Comparison of ENCODE assay signal across 21 mouse cellular contexts in genomic region chrX:77611938-77612337, GRCm38 (mm10).
"Had no signal": no experiment of that assay in that cellular context is flagged by ENCODE, and none has a peak within 500 bp of the region (broad histone marks: within the 10 kb centered on the region; RNA-seq: fewer than 3 reads in every experiment).

No protein-coding gene starts in this region.

- H3K4me3 ChIP-seq: left cerebral cortex, adult 2 months; limb, embryonic 12.5 days; limb, embryonic 15.5 days; midbrain, embryonic 13.5 days; myocyte; neural tube, embryonic 13.5 days had no signal

- H3K27ac ChIP-seq: left cerebral cortex, adult 2 months; limb, embryonic 12.5 days; limb, embryonic 15.5 days; liver, embryonic 14.5 days; macrophage; midbrain, embryonic 13.5 days; neural tube, embryonic 13.5 days; stomach, postnatal 0 days had no signal

- ATAC-seq: liver, postnatal 0 days; lung, postnatal 0 days; midbrain, embryonic 13.5 days; midbrain, embryonic 16.5 days had no signal

- DNase-seq: kidney, postnatal 10 days; kidney, postnatal 36 days; layer of hippocampus, postnatal 36 days; liver, postnatal 0 days; lung, embryonic 14.5 days; retina, postnatal 1 day; thymus, adult 2 months; thymus, postnatal 14 days; thymus, postnatal 4 days had no signal

- H3K9me3 ChIP-seq: limb, embryonic 12.5 days; limb, embryonic 15.5 days; midbrain, embryonic 13.5 days; neural tube, embryonic 13.5 days had no signal

- H3K4me1 ChIP-seq: limb, embryonic 12.5 days; limb, embryonic 15.5 days had no signal

- H3K27me3 ChIP-seq: limb, embryonic 12.5 days; limb, embryonic 15.5 days; midbrain, embryonic 13.5 days; neural tube, embryonic 13.5 days had no signal

- H3K4me2 ChIP-seq: limb, embryonic 12.5 days; limb, embryonic 15.5 days; liver, embryonic 11.5 days; lung, embryonic 14.5 days; midbrain, embryonic 13.5 days; neural tube, embryonic 13.5 days had no signal

- H3K9ac ChIP-seq: limb, embryonic 12.5 days; limb, embryonic 15.5 days; liver, embryonic 14.5 days; liver, postnatal 0 days; lung, embryonic 14.5 days; midbrain, embryonic 13.5 days; neural tube, embryonic 13.5 days had no signal

- H3K36me3 ChIP-seq: limb, embryonic 12.5 days; limb, embryonic 15.5 days; midbrain, embryonic 13.5 days; neural tube, embryonic 13.5 days had no signal
